Mouse (Mus musculus) kidney, postnatal 25 days (tissue): ENCODE measurements at regions not wholly inside any gene's neighbourhood (a gene's known extent, or its start where the extent isn't known, plus 50 kb on each side); places are given as distances from the start of the nearest gene placed in this dataset.

Source experiments
- DNase-seq, 2 experiments: peaks; one replicate each; pipeline ENCODE4 v3.0.0; 2021; ENCODE audit warnings: mixed read lengths in 2 of 2

DNA sequence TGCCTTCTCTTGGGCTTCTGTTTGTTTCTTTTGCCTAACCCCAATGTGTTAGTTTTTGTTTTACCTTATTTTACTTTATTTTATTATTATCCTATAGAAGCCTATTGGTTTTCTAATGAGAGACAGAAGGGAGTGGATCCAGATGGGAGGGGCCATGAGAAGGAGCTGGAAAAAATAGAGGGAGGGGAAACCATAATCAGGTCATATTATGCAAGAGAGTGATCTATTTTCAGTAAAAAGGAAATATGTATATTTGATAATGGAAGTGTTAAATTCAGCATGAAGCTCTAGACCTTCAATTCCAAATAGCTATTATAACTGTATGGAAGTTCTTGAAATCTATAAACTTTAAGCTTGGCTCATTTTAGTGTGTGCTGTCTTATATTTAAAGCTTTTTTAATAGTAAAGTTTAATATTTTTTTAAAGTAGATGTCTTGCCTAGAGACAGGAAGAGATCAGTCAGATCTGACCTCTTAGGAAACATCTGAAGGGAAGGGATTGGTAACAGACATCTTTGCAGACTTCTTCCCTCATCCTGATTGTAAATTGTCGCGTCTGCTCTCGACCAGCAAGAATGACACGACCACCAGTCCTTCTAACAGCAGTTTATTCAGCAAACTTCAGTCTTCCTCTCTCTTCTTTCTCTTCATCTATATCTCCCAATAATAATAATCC lies 87.8 kb upstream of the Supt20 start:
- no peak for DNase-seq

DNA sequence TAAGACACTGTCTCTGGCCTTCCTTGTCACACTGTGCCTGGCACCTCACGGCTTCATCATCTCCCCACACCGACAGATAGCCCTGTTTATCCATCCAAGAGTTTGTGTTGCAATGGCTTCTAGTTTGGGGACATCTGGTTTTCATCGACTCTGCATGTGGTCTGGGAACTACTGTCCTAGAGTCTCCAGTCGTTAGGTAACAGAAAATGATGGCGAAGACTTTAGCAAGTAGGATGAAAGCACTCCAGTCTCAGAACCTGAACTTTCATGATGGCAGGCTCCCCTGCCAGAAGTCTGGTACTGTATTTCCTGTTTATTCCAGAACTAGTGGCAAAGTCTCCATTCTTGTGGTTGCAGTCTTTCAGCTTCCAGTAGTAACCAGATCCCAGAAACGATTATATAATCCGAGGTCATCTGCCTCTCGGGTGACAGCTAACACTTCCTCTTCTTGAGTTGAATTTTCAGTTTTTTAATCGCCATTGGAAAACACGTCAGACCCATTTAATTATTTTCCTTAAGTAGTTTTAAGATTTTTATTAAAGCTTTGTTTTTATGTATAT lies 81.1 kb upstream of the Supt20 start:
- no peak for DNase-seq

DNA sequence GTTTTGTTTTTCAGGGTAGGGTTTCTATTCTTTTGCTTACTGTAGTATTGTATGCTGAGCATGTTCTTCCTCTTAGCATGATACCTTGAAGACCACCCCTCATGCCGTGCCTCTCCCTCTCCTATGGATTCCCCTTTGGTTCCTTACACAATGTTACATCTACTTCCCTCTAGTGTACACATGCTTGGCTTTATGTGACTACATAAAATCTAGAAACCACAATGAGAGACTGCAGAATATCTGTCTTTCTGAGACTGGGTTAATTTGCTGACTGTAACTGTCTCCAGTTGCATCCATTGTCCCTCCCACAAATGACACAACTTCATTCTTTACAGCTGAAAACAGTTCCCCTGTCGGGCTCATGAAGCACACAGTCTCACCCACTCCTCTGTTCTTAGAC lies 78.8 kb upstream of the Supt20 start:
- DNase-seq, result no peak

DNA sequence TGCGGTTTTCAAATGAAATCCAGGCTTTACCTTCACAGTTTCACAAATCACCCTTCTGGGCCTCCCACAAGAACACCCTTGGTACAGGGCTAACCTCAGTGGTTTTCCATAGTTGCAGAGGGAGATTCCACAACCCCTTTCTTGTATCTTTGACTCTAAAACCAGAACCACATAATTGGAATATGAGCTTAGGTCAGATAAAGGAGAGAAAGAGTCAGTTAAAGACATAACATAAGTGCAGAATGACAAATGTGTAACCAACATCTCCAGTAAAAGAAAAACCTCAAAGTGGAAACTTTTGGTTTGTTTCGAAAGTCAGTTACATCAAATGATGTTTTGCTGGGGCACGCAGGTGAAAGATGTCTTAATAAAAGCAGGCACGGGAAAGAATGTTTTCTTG lies 75.3 kb upstream of the Supt20 start:
- DNase-seq, result no peak

DNA sequence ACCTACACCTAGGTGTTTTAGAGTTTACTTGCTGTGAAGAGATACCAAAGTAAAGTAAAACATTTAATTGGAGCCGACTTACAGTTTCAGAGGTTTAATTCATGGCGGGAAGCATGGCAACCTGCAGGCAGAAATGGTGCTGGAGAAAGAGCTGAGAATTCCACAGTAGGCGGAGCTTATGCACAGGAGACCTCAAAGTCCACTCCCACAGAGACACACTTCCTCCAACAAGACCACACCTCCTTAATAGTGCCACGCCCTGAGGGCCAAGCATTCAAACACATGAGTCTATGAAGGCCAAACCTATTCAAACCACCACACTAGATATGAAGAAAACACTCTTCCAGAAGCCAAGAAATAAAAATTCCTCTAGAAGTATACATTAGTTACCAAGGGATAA lies 74.3 kb upstream of the Supt20 start:
- no peak for DNase-seq

DNA sequence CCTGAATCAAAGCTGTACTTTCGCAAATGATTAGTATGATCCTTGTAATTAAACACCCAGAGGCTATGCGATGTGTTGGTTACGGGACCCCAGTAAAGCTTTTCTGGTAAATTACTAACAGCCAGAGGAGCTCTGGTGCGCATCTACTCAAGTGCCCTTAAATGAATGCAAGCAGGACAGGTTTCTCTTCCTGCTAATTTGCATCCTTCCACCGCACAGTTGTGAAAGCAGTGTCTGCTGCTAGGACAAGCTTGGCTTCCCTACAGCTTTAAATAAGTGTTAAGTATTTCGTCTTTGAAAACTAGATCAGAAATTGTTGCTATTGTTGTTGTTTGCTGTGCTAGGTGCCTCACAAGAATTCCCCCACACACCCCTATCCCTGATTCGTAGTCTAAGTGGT lies 62.4 kb upstream of the Supt20 start:
- no peak for DNase-seq

DNA sequence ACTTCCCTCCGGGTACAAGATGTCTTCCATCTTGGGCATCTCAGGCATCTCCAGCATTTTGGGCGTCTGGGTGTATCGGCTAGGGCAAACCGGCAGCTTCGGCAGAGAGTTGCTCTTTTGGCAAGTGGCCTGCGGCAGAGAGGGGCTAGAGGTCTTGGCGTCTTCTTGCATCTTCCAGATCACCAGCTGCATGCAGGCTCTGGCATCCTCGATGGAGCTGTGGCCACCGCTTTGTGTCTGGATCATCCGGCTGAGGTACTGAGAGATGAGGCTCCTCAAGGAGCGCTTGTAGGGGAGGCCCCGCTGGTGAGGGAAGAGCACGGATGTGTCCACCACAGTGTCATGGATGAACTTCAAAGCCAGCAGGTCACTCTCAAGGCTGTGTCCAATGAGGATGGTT lies 59.9 kb upstream of the Supt20 start:
- DNase-seq, result no peak

DNA sequence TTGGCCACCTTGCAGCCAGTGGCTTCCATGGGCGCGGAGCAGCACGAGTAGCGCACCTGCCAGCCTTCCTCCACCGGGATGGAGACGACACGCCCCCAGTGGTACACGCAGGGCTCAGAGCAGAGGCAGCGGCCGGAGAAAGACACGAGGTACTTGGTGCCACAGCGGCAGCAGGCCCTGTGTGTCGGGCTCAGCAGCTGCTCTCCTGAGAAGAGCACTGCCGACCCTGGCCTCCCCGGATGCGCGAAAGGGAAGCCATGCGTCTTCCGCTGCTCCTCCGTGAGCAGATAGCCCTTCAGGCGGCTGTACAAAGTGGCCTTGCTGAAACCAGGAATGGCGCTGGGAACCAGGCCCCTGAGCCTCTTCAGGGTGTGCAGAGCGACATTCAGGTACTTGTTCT lies 59.2 kb upstream of the Supt20 start:
- no peak for DNase-seq

DNA sequence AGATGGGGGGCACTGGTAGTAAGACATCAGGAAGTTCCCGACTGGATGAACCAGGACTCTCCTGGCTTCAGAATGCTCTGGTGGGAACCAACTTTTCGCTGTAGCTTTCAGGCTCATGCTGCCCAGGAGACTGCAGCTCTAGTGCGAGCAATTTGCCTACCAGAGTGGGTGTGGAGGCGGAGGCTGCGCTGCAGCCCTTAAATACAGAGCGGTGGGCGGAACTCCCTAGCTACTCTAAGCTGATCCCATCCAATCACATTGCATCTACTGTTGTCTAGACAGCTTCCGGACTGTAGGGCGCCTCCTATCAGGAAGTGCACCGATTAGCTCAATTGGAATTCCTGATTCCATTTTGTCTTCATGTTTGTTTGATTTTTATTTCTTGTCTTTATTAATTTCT lies 58.2 kb upstream of the Supt20 start:
- DNase-seq, result no peak
